Mouse (Mus musculus) frontal cortex, adult (tissue): ENCODE data around the gene C530008M17Rik.
A peak's percentile ranks its signal among the peaks of the same experiment; 100 is the strongest.

Source experiments
- ATAC-seq: cut with Nextera tagmentation; 2 replicates; pipeline ENCODE4 v1.9.2; 2017; ENCODE audit warnings: mild to moderate bottlenecking, moderate library complexity, mixed read lengths; ENCODE audit not compliant: low TSS enrichment

The C530008M17Rik gene

DNA sequence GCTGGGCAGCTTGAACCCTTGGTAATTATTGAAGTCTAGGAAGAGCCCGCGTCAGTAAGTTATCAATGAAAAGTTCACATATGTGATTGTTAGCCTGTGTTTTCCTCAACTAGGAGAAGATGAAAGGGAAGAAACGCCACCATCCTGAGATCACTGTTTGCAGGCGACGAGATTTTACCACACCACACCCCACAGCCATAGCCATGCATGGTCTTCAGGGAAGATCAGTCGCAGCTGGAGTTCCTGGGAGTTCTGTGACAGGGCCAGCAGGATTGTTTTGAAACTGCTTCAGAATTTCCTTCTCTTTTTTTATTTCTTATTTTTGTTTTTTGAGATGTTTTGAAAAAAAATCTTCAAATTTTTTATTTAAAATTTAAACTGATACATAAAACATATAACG lies 8.6 kb downstream of the C530008M17Rik start:
- ATAC-seq, result no peak

DNA sequence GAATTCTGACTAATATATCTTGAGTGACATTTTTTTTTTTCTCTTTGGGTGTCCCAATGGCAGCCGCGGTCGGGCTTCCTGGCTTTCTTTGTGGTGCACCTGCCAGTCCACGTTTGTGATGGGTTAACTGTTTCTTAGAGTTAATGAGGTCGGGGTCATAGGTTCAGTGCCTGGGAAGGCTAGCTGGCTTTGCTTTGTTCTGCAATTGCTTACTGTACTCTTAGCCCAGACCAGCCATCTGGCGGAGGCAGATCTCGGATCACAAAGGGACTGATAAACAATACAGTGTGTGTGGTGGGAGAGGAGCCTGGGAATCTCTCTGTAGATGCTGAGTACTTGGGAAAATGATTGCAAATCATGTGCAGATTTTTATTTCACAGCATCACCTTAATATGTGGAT lies 9.1 kb downstream of the C530008M17Rik start:
- no peak for ATAC-seq

DNA sequence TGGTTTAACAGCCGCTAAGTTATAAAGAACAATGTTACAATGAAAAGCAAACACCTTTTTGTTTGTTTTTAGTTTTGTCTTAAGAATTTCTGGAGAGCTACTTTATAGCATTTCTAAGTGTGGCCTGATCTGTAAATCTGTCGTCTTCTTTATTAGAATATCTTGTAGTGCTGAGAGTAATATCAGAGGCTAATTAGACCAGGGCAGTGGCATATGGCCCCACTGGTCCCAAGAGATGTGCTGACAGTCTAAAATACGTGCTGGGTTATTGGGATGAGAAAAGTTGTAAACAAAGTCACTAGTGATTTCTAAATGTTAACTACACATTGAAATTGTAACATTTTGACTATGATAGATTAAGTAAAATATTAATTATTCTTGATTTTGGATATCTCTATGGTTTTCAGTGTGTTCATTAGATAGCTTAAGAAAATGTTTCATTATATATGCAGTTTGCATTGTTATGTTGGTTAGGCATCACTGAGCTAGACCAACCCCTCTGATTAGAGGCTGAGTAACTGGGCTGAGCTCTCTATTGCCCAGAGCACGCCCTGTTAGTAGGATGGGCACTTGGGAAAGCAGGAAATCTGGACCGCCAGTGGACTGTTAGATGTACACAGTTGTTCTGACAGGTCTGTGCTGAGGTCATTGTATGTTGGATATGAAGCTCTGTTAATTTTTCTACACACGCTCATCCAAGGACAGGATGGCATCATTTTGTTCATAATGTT lies 9.9 kb downstream of the C530008M17Rik start:
- no peak for ATAC-seq

DNA sequence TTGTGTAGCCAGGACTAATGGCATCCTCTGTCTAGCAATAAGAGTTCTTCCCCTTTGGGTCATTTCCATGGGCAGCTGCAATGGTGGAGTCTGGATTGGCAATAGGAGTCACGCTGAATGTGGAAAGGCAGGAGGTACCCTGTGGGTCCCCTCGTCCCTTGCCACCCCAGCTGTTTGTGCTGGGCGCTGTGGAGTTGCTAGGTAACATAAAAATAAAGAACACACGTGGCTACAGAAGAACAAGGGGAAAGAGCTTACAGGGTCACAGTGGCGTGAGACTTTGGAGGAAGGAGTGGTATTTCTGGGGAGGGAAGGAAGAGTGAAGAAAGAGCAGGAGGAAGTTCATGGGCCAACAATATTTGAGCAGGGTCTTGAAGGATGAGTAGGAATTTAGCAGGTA lies 11.8 kb downstream of the C530008M17Rik start:
- ATAC-seq, result no peak

DNA sequence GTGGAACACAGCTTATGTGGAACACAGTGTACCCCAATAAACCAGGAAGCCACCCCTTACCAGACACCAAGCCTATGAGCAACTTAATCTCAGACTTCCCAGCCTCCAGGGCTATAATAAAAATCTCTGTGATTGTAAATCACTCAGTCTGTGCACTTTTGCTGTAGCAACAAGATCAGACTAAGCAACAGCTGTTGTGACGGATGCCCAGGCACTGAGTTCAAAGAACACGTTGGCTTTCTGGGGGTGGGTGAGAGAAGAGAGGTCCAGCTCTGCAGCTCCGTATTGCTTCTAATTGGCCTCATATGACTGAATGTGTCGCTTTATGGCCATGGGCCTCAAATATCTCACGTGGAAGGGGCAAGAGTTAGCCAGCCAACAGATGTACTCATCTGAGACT lies 12.2 kb downstream of the C530008M17Rik start:
- ATAC-seq, result no peak

DNA sequence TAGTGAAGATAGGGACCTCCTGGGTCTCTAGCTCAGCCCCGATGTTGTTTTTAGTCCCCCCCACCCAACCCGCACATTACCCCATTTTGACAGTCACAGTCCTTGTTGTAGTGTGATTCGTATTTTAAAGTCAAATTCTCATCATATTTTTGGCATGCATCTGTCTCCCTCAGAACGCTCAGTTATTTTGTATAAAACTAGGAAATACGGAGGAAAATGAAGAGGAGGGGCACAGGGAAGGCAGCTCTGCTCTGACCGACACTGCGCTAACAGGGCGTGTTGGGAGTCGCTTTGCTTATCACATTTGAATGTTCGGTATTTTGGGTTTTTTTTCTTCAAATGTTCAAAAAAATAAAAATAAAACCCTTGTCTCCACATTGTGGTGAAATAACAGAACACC lies 13.9 kb downstream of the C530008M17Rik start:
- ATAC-seq, result peak; percentile 70; the same call in 1 of the 2 replicates

DNA sequence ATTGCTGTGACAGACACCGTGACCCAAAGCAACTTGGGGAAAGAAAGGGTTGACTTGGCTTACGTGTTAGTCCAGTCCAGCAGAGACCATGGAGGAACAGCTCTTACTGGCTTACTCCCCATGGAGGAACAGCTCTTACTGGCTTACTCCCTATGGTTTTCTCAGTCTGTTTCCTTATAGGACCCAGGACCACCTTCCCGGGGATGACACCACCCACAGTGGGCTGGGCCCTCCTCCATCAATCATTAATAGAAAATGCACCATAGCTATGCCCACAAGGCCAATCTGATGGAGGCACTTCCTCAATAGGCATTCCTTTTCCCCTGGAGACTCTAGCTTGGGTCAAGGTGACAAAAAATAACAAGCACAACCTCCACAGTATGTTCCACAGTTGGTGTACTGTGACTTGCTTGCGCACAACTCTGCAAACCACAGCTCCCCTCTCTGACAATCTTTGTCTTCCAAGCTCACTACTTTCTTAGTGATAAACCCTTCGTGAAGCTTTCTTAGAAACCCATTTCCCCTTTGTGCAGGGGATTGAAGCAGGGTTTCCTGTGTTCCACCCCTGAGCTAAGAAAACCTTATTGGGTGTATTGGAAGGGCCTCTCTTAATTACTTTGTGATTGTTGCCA lies 17.8 kb downstream of the C530008M17Rik start:
- ATAC-seq, result no peak

DNA sequence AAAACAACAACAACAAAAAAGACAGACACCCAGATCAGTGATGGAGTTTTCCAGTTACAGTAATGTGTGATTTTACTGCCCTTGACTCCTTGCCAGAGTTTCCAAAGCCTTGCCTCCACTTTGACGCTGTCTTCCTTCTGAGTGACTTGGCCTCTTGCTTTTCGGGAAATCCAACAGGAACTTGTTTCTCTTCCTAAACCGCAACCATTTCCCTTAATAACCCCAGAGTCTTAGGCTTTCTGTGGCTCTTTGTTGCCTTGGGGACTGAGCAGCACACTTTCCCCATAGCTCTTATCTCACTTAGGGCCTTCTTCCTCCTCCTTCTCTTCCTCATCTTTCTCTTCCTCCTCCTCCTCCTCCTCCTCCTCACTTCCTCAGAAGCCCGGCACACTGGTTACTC lies 19.1 kb downstream of the C530008M17Rik start:
- ATAC-seq, result no peak

DNA sequence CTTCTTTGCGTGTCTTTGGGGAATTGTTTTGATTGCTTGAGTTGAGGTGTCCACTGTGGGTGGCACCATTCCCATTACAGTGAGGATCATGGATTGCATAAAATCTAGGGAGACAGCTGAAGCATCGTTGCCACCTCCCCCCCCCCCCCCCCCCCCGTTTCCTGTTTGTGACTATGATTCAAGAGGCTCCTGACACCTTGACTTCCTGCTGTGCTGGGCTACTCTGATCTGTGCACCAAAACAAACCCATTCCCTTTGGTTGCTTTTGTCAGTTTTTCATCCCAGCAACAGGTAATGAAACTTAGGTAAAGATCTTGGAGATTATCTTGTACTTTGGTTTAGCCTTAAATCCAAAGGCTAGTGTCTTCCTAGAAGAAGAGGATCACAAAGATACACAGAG lies 24.6 kb downstream of the C530008M17Rik start:
- ATAC-seq, result no peak

DNA sequence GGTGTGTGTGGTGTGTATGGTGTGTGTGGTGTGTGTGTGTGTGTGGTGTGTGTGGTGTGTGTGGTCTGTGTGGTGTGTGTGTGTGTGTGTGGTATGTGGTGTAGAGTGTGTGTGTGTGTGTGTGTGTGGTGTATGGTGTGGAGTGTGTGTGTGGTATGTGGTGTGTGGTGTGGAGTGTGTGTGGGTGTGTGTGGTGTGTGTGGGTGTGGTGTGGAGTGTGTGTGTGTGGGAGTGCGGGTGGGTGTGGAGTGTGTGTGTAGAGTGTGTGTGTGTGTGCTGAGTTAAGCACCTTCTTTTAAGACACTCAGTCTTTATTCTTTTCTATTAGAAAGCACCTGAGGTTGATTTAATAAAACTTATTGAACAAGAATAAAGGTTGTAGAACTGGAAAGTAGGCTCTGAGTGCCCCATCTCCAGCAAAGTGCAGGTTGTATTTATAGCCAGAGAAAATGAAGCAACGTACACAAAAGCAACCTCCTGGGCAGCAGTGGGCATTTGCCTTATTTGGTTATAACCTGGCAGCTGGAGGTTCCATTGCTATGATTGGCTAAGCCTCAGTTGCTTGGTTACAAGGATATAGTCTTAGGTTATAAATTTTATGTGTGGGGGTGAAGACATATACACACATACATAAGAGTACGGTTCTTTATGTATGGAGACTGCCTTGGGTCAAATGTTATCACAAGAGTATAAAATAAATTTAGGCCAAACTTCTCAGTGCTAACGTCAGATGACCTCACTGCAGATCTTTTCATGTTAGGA lies 25.8 kb downstream of the C530008M17Rik start:
- ATAC-seq, result 0 out of 2 replicates have a peak, but pooled peaks have one; percentile 25

DNA sequence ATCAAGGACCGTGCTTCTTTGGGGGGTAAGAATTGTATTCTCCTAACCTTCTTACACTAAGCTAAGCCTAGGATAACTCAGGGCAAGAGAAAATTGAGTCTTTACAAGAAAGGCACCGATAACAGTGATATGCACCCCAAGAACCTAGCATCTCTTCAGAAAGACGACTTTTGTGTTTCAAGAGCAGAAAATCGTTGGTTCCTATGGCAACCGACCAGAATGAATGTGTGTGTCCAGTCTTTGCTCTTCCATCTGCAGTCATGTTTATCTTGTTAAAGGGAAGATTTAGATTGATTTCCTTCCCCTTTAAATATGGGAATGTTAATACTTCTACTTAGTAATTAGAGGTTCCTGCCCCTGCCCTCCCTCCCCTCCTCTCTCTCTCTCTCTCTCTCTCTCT lies 27.1 kb downstream of the C530008M17Rik start:
- ATAC-seq, result peak; percentile 39; the same call in 1 of the 2 replicates

DNA sequence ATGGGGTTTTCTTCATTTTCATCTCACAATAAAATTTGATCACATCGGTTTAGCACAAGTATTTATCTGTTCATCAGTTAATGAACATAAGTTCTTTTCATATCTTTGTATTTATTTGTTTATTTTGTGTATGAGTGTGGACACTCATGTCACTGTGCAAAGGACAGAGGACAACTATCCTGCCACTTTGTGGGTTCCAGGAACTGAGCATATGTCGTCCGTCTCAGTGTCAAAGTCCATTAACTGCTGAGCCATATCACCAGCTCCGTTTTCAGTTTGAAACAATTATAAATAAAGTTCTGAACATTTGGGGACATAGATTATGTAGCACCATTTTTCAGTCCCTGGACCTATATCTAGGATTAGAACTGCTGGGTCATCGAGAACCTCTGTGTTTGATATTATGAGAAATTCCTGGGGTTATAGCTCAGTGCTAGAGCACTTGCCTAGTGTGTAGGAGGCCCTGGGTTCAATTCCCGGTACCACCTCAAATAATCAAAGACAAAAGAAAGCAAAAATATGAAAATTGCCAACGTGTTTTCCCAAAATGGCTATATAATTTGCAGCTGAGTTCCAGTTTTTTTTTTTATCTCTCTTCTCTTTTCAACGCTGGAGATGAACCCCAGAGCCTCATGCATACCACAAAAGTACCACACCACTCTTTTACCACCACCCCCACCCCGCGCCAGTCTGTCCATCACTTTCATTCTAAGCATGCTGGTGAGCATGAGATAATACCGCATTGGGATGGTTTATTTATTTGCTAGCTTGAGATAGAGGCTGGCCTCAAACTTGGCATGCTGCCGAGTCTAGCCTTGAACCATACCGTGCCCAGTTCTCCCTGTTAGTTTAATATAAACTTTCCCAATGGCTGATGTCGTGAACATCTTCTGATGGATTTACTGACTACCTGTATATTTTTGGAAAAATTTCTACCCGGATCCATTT lies 28.6 kb downstream of the C530008M17Rik start:
- ATAC-seq, result no peak

DNA sequence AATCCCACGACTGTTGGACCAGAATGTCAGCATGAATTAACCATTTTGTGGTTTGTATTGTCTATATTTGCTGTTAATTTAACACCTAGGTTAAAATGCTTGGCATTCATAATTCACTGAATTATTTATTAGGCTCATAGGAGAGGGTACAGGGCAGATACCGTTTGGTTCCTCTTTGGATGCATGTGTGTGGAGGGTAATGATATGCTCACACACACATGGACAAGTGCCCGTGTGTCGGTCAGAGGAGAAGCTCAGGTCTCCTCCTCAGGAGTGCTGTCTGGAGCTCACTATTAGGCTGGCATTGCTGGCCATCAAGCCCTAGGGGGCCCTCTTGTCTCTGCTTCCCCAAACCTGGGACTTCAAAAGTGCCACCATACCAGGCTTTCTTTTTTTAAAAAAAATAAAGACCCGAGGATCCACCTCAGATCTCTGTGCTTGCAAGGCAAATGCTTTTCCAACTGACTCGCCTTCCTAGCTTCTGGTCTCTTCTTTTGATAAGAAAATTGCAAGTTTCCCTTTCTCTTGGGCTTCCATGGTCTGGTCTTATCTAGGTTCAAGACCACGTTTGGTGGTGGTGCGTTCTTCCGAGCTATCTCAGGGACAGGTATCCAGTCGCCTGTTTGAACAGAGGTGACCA lies 31.8 kb downstream of the C530008M17Rik start:
- no peak for ATAC-seq

DNA sequence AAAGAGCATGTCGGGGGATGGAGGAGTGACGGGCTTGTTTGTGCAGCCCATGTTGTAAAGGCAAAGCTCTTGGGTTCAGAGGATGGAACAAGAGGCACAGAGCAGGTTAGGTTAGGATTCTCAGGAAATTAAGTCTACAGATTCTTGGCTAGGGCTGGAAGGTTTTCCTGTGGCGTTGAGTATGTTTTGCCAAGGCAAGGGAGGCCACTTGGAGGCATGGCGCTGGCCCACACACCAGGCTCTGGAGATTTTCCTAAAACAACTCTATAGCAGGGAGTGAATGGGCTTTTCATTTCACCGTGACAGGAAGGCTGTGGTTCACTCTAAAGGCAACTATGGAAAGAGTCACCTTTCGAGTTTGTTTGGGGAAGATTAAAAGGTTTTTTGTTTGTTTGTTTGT lies 32.3 kb downstream of the C530008M17Rik start:
- no peak for ATAC-seq

DNA sequence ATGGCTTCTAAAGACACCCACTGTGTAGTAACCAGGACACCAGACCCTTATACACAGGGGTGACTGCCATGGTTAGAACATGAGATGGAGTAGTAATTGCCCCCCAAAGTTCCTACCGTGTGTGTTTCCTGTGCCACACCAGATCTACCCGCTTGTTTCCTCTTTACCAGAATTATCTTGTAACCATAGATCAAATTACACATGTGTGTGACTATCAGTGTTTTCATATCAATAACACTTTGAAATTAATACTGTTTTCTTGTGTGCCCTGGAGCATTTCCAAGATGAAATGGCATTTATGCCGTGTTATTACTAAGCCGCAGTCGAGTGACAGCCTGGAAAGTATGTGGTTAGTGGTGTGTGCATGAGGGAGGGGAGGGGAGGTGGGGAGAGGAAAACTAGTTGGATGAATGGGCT lies 33.9 kb downstream of the C530008M17Rik start:
- ATAC-seq, result no peak

DNA sequence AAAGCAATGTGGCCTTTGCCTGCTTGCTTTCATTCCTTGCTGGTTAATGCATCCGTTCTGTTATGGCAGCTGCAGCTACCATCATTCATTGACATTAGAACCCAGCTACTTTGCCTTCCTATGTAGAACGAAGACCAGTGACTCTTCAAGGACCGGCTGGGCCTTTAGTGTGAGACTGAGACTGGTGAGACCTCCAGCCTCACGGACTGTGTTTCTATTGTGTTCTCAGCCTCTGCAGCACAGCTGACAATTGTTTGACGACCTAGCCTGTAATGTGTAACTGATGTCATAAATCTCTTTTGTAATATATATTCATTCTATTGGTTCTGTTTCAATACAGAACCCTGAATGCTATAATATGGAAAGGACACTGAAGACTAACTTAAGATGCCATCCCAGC lies 34.9 kb downstream of the C530008M17Rik start:
- ATAC-seq, result no peak

DNA sequence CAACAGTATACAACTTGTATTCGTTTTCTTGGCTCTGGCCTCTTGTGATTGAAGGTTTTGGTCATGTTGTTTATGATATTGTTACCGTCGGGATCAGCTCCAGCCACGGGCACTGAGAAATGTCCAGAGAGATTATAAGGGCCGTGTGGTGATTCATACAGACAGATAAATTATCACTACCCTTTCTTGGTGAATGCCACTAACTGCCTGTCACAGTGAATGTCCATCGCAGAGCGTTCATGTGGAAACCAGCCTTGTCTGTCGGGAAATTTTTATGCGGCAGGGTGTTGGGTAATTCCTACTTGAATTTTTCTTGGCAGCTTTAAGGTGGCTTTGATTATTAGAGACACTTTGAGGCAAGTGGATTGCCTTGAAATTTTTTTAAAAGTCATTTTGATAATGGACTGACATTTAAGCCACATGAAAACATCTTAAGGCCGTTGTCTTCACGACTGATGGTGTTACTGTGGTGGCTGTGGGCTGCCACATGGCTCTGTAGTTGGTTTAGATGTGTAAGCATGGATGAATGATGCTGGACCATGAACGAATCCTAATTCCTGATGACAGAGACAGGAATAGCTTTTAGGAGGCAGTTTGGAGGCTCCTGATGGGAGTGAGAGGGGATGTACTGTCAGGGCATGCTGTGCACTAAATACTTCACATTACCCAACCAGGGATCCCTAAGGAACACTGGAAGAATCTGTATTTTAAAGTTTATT lies 35.6 kb downstream of the C530008M17Rik start:
- no peak for ATAC-seq

DNA sequence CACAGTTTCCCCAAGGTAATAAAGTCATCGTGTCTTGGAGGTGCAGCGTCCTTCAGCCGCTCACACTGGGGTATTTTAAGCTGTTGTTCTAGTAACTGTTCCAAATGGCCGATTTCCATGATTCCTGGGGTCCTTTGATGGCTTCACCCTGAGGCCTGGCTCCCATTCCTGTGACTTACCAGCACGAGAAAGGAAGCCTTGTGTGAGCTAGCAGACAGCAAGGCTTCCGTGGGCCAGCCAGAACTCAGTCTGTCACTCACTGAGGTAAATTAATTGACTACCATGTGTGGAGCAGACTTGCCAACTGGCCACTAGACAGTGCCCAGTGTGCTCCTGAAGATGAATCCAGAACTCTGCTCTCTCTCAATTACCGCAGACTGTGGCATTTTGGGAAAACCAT lies 41.2 kb downstream of the C530008M17Rik start:
- ATAC-seq, result no peak

DNA sequence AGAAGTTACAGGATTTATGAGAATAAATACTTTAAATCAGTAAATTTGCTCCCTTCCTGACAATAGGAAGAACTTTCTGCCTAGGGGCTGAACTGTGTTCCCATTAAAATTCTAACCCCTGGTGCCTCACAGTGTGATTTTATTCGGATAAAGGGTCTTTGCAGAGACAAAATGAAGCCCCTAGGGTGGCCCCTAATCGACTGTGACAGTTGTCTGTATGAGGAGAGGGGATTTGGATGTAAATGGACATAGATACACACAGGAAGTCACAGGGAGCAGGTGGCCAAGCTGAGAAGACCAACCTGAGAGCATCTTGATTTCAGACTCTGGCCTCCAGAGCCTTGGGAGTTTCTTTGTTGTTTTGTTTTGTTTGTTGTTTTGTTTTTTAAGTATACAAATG lies 41.9 kb downstream of the C530008M17Rik start:
- ATAC-seq, result no peak

DNA sequence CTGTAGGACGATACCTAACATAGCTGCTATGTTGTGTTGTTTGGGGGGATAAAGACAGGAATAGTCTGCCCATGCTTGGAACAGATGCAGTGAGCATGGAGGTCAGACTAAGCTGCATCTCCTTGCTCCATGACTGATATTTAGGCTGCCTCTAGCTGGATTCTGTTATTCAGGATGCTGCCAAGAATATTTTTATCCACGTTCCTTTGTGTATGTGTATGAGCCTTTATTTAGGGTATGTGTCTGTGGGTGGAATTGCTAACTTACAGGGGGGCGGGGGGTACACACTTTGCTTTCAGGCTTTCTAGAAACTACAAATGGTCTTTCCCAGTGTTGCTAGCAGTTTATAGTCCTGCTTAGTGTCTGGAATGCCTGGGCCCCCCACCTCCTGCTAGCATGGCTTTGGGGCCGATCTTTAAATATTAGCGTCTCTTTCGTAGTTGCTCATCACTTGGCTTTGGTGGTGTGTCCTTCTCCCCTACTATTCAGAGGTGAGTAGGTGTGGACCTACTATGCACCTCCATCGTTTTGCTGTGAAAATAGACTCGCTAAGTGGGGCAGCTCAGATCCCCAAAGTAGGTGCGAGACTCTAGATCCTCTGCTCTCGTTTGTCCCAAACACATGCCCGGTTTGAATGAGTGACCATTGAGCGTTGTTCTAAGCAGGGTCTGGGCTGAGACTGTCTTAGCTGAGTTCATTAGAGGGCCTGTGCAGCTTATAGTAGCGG lies 45.0 kb downstream of the C530008M17Rik start:
- ATAC-seq, result peak; percentile 81
